Mouse (Mus musculus): Measurements from ENCODE around the gene N6amt1. TPM values are rescaled to one million over a fixed set of nuclear protein-coding genes. Genes with fewer than 3 reads are reported as not detected.

N6amt1 gene
- 4.9 and 6.7 TPM in 2 replicates for polyA plus RNA-seq (2012; rRNA removed)

DNA sequence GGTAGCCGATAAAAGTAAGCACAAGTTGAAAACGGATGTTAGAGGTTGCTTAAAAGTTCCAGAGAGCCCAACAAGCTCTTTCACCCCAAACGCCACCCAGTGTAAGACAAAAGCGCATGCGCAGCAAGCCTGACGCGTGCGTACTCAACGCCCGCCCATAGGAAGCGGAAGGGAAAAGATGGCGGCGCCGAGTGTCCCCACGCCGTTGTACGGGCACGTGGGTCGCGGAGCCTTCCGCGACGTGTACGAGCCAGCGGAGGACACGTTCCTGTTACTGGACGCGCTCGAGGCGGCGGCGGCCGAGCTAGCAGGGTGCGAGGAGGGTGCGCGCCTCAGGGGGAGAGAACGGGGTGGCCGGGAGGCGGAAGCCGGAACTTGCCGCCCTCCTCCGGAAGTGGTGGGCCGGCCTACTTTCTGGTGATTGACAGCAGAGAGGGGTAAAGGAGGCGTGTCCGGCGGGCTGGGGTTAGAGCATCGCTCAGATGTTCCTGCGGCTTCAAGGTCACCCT is at the start of gene N6amt1:
Gene N6amt1 (plus strand): TSS at position 111 of the 509 bp plus-strand sequence.

Other genes starting within 250 kb of the N6amt1 start
- gene Ltn1, start 78.4 kb downstream of the N6amt1 start, polyA plus RNA-seq (2012; rRNA removed), result 2.5 and 2.9 TPM in 2 replicates
- gene Rwdd2b, start 86.4 kb downstream of the N6amt1 start, polyA plus RNA-seq (2012; rRNA removed), result 5.1 and 7.0 TPM in 2 replicates
- 10.1 and 15.6 TPM in 2 replicates for gene Usp16, start 100.5 kb downstream of the N6amt1 start, polyA plus RNA-seq (2012; rRNA removed)
- 11.4 and 15.0 TPM in 2 replicates for gene Cct8, start 141.7 kb downstream of the N6amt1 start, polyA plus RNA-seq (2012; rRNA removed)
- gene Map3k7cl, start 199.1 kb downstream of the N6amt1 start, polyA plus RNA-seq (2012; rRNA removed), result 0.19 and 0.74 TPM in 2 replicates